Mouse (Mus musculus) megakaryocyte, embryonic 14.5 days (primary cell): ENCODE measurements around the gene Acss2.

ENCODE experiments used
- FLI1 ChIP-seq: IDR thresholded peaks from 2 replicates; pipeline ENCODE4 v1.6.1; 2012; ENCODE audit warnings: low read length, inconsistent platforms, mixed read lengths
- GATA1 ChIP-seq: IDR thresholded peaks from 3 replicates; pipeline ENCODE4 v1.6.1; 2012; ENCODE audit warnings: mixed read lengths, low read length, inconsistent platforms, borderline replicate concordance

DNA sequence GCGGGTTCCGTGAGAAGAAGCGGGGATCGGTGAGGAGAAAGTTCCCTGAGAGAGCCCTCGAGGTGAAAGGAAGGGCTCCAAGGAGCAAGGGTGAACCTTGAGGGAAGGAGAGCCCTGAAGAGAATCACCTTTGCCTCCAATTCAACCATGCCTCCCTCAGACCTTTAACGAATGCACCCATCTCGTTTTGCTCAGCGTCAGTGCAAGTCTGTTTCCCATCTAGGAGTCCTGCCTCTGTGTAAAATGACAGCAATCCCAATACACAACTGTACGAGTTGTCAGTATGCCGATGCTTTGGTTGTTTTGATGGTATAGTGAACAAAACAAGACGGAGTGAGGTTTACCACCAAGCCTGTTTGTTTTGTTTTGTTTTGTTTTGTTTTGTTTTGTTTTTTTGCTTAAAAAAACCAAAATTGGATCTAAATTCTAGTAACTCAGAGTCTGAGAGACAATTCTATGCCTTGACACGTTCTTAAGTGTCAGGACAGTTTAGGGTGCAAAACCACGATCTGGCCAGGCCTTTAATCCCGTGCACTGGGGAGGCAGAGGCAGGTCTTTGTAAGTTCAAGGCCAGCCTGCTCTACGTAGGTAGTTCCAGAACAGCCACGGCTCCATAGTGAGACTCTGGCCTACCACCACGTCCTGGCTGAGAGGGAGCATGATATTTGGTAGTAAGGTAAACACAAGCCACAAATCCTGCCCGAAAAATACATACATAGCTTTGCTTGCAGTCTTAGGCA, 953 bp downstream of the Acss2 start:
- TF ChIP-seq GATA1 (no peak), FLI1 (no peak)
